In the genomic region with DNA sequence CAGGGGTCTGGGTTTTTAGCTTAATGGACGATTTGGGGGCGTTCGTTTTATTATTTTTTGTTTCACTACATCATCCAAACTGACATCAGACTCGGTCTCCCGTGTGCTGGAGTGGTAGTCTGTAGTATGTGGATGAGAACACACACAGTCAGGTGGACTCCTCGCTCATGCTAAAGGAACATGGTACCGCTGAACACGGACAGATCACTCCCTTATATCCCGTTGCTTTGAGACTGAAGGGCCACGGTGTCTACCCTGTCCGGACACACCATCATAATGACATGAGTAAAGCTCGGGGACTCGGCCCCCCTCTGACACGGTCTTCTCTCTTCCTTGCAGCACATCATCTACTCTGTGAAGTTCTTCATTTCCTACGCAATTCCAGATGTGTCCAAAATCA, we compare ENCODE assay signal across 32 mouse cellular contexts.
"Had no signal": no experiment of that assay in that cellular context is flagged by ENCODE, and none has a peak within 500 bp of the region (broad histone marks: within the 10 kb centered on the region; RNA-seq: fewer than 3 reads in every experiment).

No protein-coding gene starts in this region.

- H3K4me2 ChIP-seq: limb, embryonic 12.5 days; limb, embryonic 13.5 days; limb, embryonic 15.5 days; liver, embryonic 11.5 days; liver, embryonic 12.5 days; liver, embryonic 13.5 days; liver, embryonic 15.5 days; lung, embryonic 14.5 days; lung, embryonic 15.5 days; midbrain, embryonic 11.5 days; midbrain, embryonic 12.5 days; midbrain, embryonic 13.5 days; midbrain, embryonic 15.5 days; neural tube, embryonic 12.5 days had no signal

- H3K27ac ChIP-seq: limb, embryonic 10.5 days; limb, embryonic 12.5 days; limb, embryonic 13.5 days; limb, embryonic 15.5 days; liver, embryonic 12.5 days; liver, embryonic 13.5 days; liver, embryonic 14.5 days; liver, embryonic 15.5 days; lung, embryonic 15.5 days; macrophage; midbrain, embryonic 10.5 days; midbrain, embryonic 12.5 days; midbrain, embryonic 13.5 days; midbrain, embryonic 15.5 days; neural tube, embryonic 12.5 days had no signal

- H3K27me3 ChIP-seq: limb, embryonic 12.5 days; limb, embryonic 13.5 days; limb, embryonic 15.5 days; liver, embryonic 12.5 days; liver, embryonic 13.5 days; liver, embryonic 15.5 days; lung, embryonic 15.5 days; megakaryocyte, embryonic 14.5 days; midbrain, embryonic 12.5 days; midbrain, embryonic 13.5 days; midbrain, embryonic 15.5 days; neural tube, embryonic 12.5 days had no signal

- DNase-seq: left cerebral cortex, postnatal 4 days; liver; liver, embryonic 13.5 days; liver, postnatal 0 days; lung, adult 18-20 months; lung, adult 2 months; lung, embryonic 14.5 days; lung, postnatal 10 days; lung, postnatal 14 days; lung, postnatal 36 days; lung, postnatal 4 days; midbrain, embryonic 14.5 days had no signal

- H3K9ac ChIP-seq: limb, embryonic 12.5 days; limb, embryonic 13.5 days; limb, embryonic 15.5 days; liver, embryonic 12.5 days; liver, embryonic 13.5 days; liver, embryonic 14.5 days; liver, embryonic 15.5 days; liver, postnatal 0 days; lung, embryonic 14.5 days; lung, embryonic 15.5 days; midbrain, embryonic 12.5 days; midbrain, embryonic 13.5 days; midbrain, embryonic 15.5 days; neural tube, embryonic 12.5 days had no signal

- ATAC-seq: liver, embryonic 12.5 days; liver, postnatal 0 days; lung, postnatal 0 days; midbrain, embryonic 13.5 days; midbrain, embryonic 15.5 days; midbrain, embryonic 16.5 days had no signal

- H3K4me3 ChIP-seq: limb, embryonic 10.5 days; limb, embryonic 12.5 days; limb, embryonic 13.5 days; limb, embryonic 15.5 days; liver, embryonic 12.5 days; liver, embryonic 13.5 days; liver, embryonic 15.5 days; lung, embryonic 15.5 days; megakaryocyte, embryonic 14.5 days; midbrain, embryonic 10.5 days; midbrain, embryonic 12.5 days; midbrain, embryonic 13.5 days; midbrain, embryonic 15.5 days; myocyte; neural tube, embryonic 12.5 days had no signal

- H3K9me3 ChIP-seq: limb, embryonic 10.5 days; limb, embryonic 12.5 days; limb, embryonic 13.5 days; limb, embryonic 15.5 days; liver, embryonic 12.5 days; liver, embryonic 13.5 days; liver, embryonic 15.5 days; lung, embryonic 15.5 days; megakaryocyte, embryonic 14.5 days; midbrain, embryonic 10.5 days; midbrain, embryonic 12.5 days; midbrain, embryonic 13.5 days; midbrain, embryonic 15.5 days; neural tube, embryonic 12.5 days had no signal

- H3K4me1 ChIP-seq: limb, embryonic 15.5 days; liver, embryonic 12.5 days; liver, embryonic 13.5 days; liver, embryonic 15.5 days; midbrain, embryonic 10.5 days; midbrain, embryonic 15.5 days; neural tube, embryonic 12.5 days had no signal
